Mouse (Mus musculus) lung, adult 2 months (tissue): ENCODE measurements around the gene Abhd2.

Experiments used
- CTCF ChIP-seq: fragments of 200-500 bp; IDR thresholded peaks from 2 replicates; pipeline ENCODE4 v1.5.1; 2011; ENCODE audit warnings: mild to moderate bottlenecking, low read length, control low read depth; ENCODE audit not compliant: insufficient read depth
- POLR2A ChIP-seq: fragments of 200-500 bp; IDR thresholded peaks from 2 replicates; pipeline ENCODE4 v1.6.1; 2011; ENCODE audit warnings: low read depth, mild to moderate bottlenecking, control low read depth, low read length, borderline replicate concordance; ENCODE audit errors: extremely low read depth

DNA sequence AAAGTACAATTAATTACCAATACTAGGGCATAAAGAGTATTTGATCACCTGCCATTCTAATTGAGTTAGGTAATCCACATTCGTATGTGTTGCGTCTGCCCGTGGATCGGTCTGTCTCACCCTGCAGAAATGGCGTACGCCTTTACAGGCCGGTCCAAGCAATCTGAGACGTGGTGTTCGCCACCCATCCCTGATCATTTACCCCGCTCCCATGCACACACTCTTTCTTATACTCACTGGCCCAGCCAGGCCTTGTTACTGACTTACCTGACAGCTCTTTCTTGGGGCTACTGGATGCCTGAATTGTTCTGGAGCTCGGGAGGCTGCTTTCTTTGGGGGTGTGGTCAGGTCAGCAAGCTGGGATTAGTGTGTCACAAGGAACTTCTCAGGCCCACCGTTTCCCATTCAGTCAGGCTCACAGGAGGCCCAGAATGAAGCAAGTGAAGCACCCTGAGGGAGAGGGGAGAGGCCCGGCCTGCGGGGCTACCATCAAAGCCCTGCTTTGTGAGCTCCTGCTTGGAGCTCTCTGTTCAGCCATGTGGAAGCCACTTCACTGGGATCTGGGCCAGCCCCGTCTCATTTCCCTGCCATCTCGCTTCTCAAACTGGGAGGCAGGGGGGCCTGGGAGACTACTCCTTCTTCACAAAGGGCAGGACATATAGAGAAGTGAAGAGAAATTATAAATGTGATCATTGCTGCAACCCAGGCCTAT is 113.6 kb downstream of the Abhd2 start, which contains the start of gene Rlbp1:
- TF ChIP-seq CTCF (no peak), POLR2A (no peak)
